Mouse (Mus musculus) ovary, postnatal 14 days (tissue): Measurements from ENCODE around the gene Cox19.
A peak's percentile ranks its signal among the peaks of the same experiment; 100 is the strongest.

Experiments
- DNase-seq: peaks from one replicate; pipeline ENCODE4 v3.0.0; 2022; ENCODE audit warnings: low spot score

Gene Cox19

DNA sequence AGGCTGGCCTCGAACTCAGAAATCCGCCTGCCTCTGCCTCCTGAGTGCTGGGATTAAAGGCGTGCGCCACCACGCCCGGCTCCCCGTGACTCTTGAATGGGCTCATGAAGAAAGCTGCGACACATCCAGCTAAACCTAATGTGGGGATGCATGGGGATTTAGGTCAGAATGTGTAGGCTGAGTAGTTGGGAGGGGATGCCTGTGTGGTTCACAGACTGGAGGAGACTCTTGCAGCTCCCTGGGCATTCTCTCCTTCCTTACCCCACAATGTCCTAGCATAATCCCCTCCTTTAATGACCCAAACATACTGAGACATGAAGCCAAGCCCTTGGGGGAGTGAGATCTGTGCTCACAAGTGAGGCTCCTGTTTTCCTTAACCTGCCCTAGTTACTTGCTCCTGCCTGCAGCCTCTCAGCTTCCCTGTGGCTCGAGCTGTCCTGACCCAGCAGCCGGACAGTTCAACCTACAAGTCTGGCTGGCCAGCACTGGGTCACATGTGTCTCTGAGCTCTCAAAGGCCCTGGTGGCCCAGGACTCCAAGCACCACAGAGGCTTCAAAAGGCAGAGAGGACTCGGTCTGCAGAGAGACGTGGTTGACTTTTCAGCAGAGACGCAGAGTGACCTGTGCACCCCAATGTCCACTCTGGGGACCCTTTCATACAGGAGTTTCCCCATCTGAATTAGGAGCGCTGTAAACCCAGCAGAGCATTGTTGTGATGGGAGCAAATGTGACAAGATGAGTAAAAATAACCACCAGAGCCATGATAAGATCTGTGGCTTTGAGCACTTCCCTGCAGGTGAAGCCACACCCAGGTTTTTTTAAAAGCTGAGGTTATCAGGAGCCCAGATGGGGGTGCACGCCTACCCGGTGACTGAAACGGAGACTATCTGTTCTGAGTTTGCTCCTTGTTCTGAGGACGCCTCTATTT, 30.6 kb upstream of the Cox19 start:
- no peak for DNase-seq

DNA sequence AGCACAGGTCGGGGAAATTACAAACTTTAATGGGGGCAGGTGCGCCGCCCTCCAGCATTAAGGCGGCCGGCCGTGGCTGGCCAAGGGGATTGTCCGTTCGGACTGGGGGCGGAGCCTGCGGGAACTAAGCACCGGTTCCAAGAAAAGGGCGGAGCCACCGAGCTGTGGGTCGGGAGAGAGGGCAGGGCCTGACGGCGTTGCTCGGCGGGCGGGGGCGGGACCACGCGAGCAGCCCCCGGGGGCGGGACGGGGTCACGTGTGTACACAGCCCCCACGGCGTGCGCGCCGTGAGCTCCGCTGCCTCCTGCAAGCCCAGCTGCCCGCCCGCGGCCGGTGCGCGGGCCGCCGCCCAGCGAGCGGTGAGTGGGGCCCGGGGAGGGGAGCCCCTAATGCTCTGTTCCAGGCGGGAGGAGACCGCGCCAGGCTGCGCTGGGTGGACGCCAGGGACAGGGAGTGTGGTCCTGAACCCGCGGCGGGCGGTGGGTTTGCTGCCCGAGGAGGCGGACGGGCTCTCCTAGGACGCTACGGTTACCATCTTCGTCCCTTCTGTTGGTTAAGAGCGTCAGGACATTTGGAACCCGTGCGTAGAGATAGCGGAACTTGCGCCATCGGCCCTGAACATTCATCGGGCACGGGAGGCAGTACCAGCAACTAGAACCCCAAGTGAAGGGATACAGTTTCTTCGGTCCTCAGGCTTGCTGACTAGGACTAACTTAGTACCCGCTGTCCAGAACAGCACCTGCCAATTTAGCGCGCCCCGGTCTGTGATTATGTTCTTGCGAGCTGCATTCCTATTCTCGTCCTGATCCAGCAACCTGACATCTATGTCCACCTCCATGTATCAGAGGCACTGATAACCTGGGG, 29.4 kb upstream of the Cox19 start:
- peak; percentile 91 for DNase-seq

DNA sequence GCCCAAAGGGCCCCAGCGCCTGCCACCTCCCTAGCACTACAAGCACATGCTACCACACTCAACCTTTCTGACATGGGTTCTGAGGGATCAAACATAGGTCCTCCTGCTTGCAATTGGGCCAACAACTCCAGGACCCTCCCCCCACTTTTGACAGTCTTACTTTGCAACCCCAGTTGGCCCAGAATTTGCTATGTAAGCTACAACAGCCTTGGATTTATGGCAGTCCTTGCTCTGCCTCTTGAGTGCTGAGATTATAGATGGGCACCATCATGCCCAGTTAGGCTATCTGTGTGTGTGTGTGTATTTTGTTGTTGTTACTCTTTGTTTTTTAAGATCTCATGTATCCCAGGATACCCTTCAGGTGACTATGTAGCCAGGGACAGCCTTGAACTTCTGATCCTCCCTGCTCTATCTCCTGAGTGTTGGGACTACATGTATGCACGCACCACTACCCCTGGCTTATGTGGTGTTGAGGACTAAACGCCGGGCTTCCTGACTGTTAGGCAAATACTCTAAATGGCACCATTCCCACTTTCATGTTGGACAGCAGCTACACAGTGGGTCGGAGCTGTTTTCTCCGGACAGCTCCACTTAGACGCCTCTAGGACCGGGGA, 28.7 kb upstream of the Cox19 start:
- DNase-seq: no peak

DNA sequence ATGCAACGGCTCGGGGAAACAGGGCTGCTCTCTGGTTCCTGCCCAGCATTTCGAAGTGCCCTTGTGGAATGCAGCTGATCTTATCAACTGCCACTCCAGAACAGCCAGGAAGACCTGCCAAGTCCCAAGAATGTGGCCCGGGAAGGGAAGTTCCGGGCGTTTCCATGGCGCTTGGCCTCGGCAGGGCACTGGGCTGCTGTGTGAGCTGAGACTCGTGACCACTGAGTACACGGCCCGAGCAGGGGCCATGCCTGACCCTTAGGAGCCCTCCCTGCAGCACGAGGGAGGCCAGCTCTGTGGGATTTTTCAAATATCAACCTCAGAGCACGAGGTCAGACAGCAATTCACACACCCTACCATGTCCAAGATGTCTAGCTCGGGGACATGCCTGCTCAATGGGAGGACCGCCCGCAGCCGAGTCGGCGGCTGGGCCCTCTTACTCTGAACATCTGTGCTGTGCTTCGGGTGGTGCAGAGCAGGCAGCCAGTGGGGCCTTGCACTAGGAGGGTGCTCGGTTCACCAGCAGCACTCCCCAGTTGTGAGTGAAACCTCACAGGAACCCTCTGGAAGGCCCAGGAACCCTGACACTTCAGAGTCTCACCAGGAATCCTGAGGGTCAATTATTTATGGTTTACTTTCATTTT, 27.9 kb upstream of the Cox19 start:
- DNase-seq: peak; percentile 42

DNA sequence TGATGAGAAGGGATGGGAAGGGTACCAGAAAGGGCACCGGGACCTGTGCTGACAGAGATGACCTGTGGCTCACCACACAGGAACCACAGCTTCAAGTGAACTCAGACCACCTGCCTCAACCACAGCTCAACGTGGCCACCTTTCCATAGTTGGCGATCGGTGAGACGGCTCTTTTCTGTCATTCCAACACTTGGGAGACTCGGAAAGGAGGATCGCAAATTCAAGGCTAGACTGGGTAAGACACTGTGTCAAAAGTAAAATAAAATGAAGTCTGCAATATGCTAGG, 27.0 kb upstream of the Cox19 start:
- no peak for DNase-seq

DNA sequence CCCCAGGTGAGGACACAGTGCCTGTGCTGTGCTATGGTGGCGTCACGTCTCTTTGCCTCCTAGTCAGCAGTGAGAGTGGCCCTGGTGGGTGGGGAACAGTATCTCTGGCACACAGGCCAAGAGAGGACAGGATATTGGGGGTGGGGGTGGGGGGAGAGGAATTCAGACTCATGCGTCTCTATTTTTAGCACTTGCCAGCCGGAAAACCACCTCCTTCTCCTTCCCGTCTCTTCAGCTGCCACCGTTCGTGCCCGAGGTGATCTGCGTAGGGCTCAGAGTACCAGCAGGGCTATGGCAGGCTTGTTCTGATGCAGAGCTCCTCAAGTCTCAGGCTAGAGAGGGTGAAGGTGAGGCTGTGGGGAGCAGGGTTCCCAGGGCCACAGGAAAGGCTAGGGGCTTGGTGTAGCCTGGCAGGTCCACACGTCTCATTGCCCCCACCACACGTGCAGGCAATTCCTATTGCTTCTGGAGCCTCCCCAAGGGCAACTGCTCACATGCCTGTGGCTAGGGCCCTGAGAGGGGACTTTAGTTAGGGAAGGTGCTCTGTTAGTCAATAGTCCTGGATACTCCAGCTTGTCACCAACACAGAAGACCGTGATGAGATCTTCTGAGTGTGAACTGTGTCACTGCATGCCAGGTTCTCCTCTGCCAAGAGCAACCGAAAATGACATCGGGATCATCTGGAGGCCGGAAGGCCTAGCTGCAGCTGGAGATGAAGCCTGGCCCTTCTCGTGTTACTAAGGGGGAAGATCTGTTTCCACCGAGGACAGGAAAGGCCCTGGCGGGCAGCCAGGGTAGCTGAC, 26.5 kb upstream of the Cox19 start, which contains the start of gene Gpr146:
Gene Gpr146 (plus strand): TSS at position 230 of the 803 bp plus-strand sequence.
- DNase-seq: no peak

DNA sequence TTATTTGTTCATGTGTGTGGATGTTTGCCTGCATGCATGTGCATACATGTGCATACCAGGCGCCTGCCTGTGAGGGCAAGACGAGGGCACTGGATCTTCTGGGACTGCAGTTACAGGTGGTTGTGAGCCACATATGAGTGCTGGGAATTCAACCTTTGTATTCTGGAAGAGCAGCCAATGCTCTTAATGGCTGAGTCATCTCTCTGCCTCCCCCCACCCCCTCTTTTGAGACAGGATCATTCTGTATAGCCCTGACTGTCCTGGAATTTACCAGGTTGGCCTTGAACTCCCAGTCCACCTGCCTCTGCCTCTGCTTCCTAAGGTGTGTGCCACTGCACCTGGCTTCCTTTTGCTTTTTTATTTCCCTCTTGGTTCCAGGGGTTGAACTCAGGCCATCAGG, 23.6 kb upstream of the Cox19 start:
- DNase-seq: no peak

DNA sequence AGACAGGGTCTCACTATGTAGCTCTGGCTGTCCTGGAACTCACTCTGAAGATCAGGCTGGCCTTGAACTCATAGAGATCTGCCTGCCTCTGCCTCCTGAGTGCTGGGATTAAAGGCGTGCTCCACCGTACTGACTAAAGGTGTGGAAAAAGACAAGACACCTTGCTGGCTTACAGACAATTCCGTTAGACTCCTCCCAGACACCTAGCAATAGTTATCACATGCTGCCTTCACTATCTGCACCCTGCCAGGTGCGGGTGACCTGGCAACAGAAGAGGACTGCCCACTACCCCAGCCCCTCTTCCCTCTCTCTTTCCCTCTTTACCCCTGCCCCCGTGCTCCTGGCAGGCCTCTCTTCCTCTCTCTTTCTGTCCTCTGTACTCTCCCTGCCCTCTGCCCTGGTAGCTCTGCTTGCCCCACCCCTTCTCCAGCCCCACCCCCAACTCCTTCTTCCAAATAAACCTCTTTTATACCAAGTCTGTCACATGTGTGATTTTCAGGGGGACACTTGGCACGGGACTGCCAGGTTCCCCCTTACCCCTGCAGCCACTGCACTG, 22.7 kb upstream of the Cox19 start:
- no peak for DNase-seq

DNA sequence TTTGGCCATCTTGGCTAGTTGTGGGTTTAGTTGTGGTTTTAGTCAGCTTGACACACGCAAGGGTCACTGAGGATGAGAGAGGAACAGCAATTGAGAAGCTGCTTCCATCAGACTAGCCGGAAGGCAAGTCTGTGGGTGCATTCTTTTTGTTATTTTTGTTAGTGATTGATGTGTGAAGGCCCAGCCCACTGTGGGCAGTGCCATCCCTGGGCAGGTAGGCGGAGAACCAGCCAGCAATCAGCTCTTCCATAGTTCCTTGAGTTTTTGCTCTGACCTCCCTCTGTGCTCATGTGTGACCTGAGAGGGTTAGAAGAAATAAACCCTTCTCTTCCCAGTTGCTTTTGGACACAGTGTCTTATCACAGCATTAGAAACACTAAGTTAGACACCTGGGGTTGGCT, 21.9 kb upstream of the Cox19 start:
- no peak for DNase-seq

DNA sequence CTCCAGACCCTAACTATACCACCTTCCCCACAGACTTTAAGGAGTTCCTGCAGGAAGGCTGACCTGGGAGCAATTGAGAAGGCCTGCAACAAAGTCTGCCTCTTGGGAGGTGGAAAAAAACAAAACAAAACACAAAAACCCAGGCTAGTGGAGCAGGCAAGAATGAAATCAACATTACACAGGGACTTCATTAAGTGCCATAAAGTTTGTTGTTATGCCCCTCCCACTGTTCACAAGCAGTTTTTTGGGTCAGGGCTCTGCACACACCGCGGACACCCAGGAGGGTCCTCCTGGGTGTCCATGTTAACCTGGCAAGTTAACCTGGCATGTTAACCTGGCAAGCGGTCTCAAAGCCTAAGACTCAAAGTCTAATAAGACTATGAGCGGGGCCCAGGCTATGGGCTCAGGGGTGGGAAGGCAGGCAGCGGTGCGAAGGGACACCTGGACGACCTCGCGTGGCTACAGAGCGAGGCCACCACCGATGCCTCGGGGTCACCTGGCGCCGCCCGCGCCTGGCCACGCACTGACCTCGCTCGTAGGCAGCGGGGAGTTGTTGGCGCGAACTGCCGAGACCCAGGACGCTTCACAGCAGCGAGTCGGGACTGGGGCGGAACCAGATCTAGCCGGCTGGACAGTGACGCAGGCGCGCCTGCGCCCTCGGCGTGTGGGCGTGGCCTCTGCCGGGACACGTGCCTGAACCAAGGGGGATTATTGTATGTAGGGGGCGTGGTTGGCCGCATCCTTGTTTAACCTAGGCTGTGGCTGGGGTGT, 20.6 kb upstream of the Cox19 start:
- DNase-seq: peak; percentile 87

DNA sequence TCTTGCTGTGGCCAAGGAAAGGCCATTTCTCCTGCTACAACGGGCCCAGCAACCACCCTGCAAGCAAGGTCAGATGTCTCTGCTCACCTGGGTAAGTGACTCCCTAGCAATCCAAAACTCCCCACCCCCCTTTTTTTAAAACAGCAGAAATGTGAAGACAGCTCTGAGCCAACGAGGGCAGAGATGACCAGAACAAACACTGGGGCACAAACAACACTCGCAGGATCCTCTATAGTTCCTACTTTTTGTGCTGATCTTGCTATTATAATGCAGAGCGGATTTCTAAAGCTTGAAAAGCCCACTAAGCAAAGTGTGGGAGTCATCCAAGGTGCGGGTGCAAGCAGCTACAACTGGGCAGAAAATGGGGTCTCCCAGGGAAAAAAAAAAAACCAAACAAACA, 19.9 kb upstream of the Cox19 start:
- no peak for DNase-seq

DNA sequence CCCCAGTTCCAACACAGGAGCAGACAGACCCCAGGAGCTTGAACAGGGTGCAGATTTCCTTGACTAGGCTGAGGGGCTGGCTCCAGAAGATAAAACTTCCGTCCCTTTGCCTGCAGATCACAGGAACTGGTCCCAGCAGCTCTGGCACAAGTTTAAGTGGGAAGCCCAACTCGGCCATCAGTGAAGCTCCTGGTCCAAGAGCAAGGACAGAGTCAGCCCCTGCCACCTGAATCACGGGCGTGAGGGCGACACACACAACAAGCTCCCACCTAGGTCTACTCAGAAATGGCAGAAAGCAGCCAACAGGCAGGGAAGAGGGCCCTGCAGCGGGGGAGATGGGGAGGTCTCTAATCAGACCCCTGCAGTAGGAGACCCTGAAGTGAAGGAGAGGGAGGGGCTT, 19.1 kb upstream of the Cox19 start:
- no peak for DNase-seq

DNA sequence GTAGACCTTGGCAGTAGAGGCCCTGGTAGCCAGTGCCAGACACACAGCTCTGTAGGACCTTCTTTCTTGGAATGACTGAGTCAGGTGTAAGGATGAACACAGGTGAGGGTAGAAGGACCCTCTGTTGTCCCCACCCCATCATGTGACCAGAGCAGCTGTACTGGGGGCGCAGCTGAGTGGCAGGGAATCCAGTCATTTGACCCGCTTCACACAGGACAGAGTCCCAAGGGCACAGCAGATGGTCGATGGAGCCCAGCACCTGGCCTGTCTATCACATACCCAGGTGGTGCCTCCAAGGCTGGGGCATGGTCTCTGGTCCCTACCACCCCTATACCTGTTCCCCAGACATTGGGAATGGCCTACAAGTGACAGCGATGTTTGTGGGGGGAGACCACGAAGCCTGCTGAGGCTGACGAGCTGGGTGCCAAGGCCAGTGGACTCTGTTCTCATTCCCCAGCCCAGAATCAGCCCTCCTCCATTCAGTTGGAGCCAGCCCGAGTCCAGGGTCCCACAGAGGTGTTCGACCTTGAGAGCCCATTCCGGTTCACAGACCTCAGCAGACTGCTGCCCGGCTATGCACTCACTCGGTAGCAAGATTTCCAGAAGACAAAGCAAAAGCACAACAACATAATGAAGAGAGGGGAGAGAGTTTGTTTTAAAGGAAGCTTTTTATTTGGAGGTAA, 17.6 kb upstream of the Cox19 start:
- DNase-seq: no peak

DNA sequence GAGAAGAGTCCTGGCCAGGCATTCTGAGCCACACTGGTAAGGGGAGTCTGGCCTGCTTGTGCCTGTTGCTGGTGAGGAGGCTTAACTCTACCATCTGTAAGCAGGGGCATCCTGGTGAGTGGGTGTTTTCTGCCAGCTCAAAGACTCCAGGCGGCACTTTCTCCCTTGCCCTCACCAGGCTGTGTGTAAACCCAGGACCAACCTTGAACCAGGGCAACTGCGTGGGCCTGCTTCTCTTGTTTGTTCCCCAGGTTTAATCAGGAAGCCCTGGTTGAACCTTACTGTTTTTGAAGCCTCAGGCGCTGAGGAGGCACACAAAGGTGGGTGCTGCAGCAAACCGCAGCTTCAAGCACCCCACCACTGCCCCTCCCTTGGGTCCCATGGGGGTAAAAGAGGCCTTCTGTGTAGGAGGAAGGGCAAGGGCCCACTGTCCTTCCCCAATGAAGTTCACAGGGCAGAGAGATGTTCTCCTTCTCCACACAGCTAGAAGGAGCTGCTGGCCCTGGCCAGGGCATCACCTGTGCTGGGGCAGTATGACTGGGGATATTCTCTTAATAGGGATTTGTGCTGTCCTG, 16.8 kb upstream of the Cox19 start:
- DNase-seq: no peak

DNA sequence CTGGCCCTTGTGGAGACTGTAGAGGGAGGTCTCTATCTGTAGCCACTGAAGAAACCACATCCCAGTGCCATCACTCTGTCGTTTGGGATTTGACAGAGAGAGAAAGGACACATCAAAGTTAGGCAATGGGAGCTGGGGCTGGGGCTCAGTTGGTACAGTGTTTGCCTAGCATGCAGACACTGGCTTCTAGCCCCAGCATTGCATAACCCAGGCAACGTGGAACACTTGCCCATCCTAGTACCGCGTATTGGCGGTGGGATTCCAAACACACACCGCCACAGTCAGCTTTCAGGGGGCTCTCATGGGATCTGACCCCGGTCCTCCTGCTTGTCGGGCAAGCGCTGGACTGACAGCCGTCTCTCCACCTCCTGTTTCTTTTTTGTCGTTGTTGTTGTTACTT, 15.3 kb upstream of the Cox19 start:
- DNase-seq: no peak

DNA sequence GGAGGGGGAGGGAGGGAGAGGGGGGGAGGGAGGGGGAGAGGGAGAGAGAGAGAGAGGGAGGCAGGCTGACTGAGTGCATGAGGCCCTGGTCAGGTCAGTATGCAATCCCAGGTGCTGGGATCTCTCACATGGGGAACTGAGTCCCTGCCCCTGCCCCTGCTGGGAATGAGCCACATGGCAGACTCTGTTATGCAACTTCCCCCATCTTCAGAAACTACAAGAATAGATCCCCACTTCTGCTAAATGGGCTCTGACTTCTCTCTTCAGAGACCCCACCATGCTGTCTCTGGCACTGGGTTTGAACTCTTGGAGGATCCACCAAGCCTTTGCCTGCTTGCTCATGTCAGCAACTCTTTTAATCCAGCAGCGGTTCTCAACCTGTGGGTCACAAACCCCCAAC, 14.6 kb upstream of the Cox19 start:
- no peak for DNase-seq

DNA sequence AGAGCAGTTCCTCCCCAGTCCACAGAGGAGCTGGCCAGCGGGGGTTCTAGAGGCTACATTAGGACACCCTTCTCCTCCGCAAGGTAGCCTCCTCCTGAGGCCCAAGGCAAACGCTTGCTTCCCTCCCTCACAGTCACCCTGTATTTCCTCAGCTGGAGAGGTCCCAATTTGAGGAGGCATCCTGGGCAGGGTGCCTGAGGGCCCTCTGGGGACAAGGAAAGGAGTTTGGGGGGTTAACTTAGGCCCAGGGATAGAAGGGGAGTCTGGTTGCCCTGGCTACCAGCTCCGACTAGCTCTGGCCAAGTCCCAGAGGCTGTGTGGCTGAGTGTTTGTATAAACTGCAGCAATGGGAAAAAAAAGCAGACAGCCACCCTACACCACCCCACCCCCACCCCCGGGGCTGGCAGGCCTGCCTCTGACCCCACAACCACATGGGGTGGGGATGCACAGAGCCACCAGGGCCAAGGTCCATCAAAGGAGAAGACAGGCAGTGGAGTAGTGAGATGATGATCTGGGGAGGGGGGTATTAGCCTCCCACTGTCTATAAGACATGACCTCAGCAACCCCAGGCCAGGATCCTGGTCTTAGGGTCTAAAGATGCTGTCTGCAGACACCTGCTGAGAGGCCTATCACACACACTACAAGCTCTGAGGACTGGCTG, 13.8 kb upstream of the Cox19 start:
- DNase-seq: no peak

DNA sequence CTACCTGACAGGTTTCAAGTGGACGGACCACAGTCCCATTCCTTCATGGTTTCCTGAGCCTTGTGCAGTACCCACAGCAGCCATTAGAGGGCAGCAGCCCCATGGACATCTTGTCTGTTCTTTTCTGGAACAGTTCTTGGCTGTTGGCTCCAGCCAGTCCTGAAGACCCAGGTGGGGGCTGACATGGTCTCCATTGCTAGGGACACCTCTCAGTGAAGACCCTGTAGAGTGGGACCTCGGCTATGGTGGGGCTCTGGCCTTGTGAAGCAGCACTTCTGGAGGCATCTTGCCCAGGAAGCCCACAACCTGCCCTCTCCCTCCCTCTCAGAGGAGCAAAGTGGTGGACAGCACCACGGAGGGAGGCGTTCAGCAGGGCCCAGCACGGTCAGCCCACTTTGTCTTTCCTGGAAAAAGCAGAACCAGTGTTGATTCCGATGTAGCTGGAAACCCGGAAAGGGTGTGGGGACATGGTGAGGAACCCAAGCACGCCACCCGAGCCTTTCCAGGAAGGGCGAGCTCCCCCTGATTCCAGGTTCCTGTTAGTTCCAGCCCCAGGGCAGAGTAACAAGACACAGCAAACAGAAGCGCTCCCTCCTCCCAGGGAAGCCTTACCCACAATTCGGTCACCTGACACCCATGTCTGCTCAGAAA, 13.2 kb upstream of the Cox19 start:
- peak; percentile 95 for DNase-seq
